Mouse (Mus musculus) embryonic fibroblast, embryonic 13.5 days (primary cell): ENCODE measurements at regions not wholly inside any gene's neighbourhood (a gene's known extent, or its start where the extent isn't known, plus 50 kb on each side); places are given as distances from the start of the nearest gene placed in this dataset.

Source experiments
- CTCF ChIP-seq: IDR thresholded peaks from 2 replicates; pipeline ENCODE4 v1.5.1; 2011; ENCODE audit warnings: mild to moderate bottlenecking, control low read depth, low read length, moderate library complexity, borderline replicate concordance; ENCODE audit not compliant: insufficient read depth
- POLR2A ChIP-seq: IDR thresholded peaks from 2 replicates; pipeline ENCODE4 v1.6.1; 2011; ENCODE audit warnings: low read depth, mild to moderate bottlenecking, control low read depth, low read length, moderate library complexity

DNA sequence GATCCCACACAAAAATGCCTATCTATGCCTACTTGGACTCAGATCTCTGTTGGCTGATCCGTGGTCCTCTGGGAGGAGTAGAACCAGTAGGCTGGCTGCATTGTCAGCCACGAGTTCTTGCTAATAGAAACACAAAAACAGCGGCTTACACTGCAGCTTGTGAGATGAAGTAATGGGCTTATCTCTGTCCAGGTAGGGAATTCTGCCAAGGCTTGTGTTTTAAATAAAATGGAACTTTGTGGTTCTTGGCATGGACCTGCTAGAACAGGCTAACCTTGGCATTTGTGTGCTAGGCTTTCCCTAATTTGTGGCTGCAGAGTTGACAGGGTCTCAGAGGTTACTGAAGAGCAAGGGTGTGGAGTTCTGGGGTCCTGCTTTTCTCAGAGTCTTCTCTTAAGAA, 242.1 kb upstream of the Auts2 start:
- TF ChIP-seq POLR2A = no peak
- TF ChIP-seq CTCF = no peak
